Mouse (Mus musculus): ENCODE results near the gene Prdm9. TPM values are rescaled to one million over a fixed set of nuclear protein-coding genes. Genes with fewer than 3 reads are reported as not detected.

The Prdm9 gene
- 3.5 and 4.4 TPM in 2 replicates for total RNA-seq (2012; rRNA removed)
- total RNA-seq (2014; rRNA removed), result 5.0 and 5.3 TPM in 2 replicates
- 6.6 and 7.6 TPM in 2 replicates for polyA plus RNA-seq (2012; ENCODE audit: insufficient read length, low read depth)

DNA sequence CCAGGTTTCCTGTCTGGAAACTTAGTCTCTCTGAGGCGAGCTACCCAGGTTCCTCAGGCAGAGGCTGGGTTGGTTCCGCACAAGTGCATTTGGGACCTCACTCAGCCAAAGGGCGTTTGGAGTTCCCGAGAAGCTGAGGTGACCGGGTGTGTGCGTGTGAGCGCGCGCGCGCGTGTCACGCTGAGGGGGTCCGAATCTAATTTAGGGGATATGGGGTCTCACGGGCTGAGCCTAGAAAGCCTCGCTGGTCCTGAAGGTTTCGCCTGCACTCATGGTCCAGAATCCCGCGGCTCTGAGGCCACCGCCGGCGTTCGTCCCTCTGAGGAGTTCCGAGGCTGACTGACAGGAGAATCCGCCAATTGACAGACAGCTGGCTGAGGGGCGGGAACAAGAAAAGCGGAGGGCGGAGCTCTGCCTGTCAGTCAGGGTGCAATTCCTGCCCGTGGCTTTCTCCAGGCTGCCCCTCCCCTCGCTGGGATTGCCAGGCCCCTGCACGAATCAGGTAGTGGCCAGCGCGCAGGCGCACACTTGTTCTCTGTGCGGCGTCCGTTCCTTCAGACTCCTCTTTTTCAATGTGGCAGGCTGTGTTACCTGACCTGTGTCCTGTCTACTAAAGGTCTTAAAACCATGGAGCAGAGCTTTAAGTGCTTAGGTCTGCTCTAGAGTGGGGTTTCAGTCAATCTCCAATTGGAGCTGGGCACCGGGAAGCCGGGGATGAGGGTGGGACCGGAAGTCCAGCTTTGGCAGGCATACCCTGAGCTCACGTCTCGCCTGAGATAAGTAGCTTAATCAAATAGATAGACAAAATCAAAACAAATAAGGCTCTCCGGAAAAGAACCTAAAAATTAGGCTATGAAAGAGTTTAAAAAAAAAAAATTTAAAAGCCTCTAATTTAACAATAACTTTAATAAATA is at the start of gene Prdm9:
Gene Prdm9, minus strand, starts transcription at position 341 of the 914 bp plus-strand sequence.
- H3K79me2 ChIP-seq (replicated peaks; ENCODE audit: control insufficient read depth, extremely low read depth, insufficient read depth, poor library complexity, severe bottlenecking), result no peaks in the 10 kb centered on the region
- H3K4me3 ChIP-seq (replicated peaks in 1 of 3; ENCODE audit: low read depth in 2 of 3, low read length in 2 of 3, poor library complexity in 1 of 3), result peak within 1 kb of the TSS; percentile 74 to 93 (median 75)
- peaks cover 3 to 10% of the 10 kb centered on the region in 2 experiments; a peak in 2 of 4 replicates for H3K4me1 ChIP-seq (ENCODE audit: control insufficient read depth in 1 of 2, insufficient read depth in 2 of 2)
- in situ Hi-C loops (cut with MboI; ENCODE audit: low pct_ligation_motif_present, low pct_unique_long_range_greater_than_20kb, low sequenced_read_pairs) (no loop called here), dilution Hi-C loops (cut with MboI; ENCODE audit: extremely low pct_ligation_motif_present, extremely low pct_unique_long_range_greater_than_20kb, low sequenced_read_pairs) (no loop called here)
- peak; percentile 96 for DNase-seq (ENCODE audit: extremely low read depth)
- H3K27ac ChIP-seq (ENCODE audit: insufficient read depth, low read depth), result peak within 1 kb of the TSS; percentile 61; the same call in 1 of the 2 replicates
- TF ChIP-seq NRF1 (IDR thresholded peaks at IDR 0.05; ENCODE audit: low read depth, low read length), result peak; percentile 89
- TF ChIP-seq BHLHE40 (IDR thresholded peaks at IDR 0.05; ENCODE audit: low read depth, low read length), result no peak
- TF ChIP-seq POLR2AphosphoS2 (IDR thresholded peaks at IDR 0.05; ENCODE audit: low read depth, low read length), result peak; percentile 79
- 0 out of 2 replicates have a peak, but pooled peaks have one; percentile 24 for TF ChIP-seq MEF2A (IDR thresholded peaks at IDR 0.05; ENCODE audit: borderline replicate concordance, low read depth, low read length)
- TF ChIP-seq MYC (IDR thresholded peaks at IDR 0.05; ENCODE audit: low read depth, low read length), result 0 out of 2 replicates have a peak, but pooled peaks have one; percentile 34
- no peak for TF ChIP-seq JUND (conservative IDR thresholded peaks at IDR 0.05; ENCODE audit: low read depth, low read length)
- 0 out of 2 replicates have a peak, but pooled peaks have one; percentile 40 for TF ChIP-seq SIN3A (IDR thresholded peaks at IDR 0.05; ENCODE audit: low read length)
- TF ChIP-seq MXI1 (IDR thresholded peaks at IDR 0.05; ENCODE audit: low read depth, low read length), result peak; percentile 51; the same call in 1 of the 2 replicates
- TF ChIP-seq JUN (IDR thresholded peaks at IDR 0.05; ENCODE audit: insufficient read depth, low read depth, low read length), result no peak
- 0 out of 2 replicates have a peak, but pooled peaks have one; percentile 40 for TF ChIP-seq KAT2A (IDR thresholded peaks at IDR 0.05; ENCODE audit: insufficient replicate concordance, low read length)
- TF ChIP-seq MAZ (IDR thresholded peaks at IDR 0.05; ENCODE audit: low read depth, low read length), result no peak
- no peak for TF ChIP-seq ZKSCAN1 (IDR thresholded peaks at IDR 0.05; ENCODE audit: borderline replicate concordance, low read depth, low read length)
- TF ChIP-seq RAD21 (IDR thresholded peaks at IDR 0.05; ENCODE audit: low read depth, low read length), result no peak
- TF ChIP-seq TCF12 (IDR thresholded peaks at IDR 0.05; ENCODE audit: low read depth, low read length), result peak; percentile 95
- peak; percentile 81 for TF ChIP-seq ZMIZ1 (IDR thresholded peaks at IDR 0.05; ENCODE audit: low read depth, low read length)
- no peak; the same call in 1 of the 2 replicates for TF ChIP-seq HCFC1 (IDR thresholded peaks at IDR 0.05; ENCODE audit: low read depth, low read length)
- TF ChIP-seq MAX (IDR thresholded peaks at IDR 0.05; ENCODE audit: low read length), result no peak; the same call in 1 of the 2 replicates
- peak; percentile 82 for TF ChIP-seq CHD2 (IDR thresholded peaks at IDR 0.05; ENCODE audit: low read length)
- no peak for TF ChIP-seq MAFK (IDR thresholded peaks at IDR 0.05; ENCODE audit: insufficient replicate concordance, low read length)
- no peak for TF ChIP-seq CTCF (conservative IDR thresholded peaks at IDR 0.05 in 1 of 2, IDR thresholded peaks at IDR 0.05 in 1 of 2; ENCODE audit: low read depth in 2 of 2, low read length in 2 of 2)
- TF ChIP-seq ZC3H11A (IDR thresholded peaks at IDR 0.05; ENCODE audit: low read depth, low read length), result no peak
- 0 out of 2 replicates have a peak, but pooled peaks have one; percentile 59 for TF ChIP-seq E2F4 (IDR thresholded peaks at IDR 0.05; ENCODE audit: insufficient replicate concordance, low read depth, low read length)
- no peak for TF ChIP-seq UBTF (IDR thresholded peaks at IDR 0.05; ENCODE audit: low read depth, low read length)
- peak; percentile 74 for TF ChIP-seq ELF1 (IDR thresholded peaks at IDR 0.05; ENCODE audit: low read depth, low read length)
- peak; percentile 90 for TF ChIP-seq POLR2A (IDR thresholded peaks at IDR 0.05; ENCODE audit: low read depth, low read length)
- no peak for TF ChIP-seq SMC3 (IDR thresholded peaks at IDR 0.05; ENCODE audit: low read depth, low read length)
- peak; percentile 83 for TF ChIP-seq NELFE (IDR thresholded peaks at IDR 0.05; ENCODE audit: low read depth, low read length)
- peak; percentile 87 for TF ChIP-seq TBP (conservative IDR thresholded peaks at IDR 0.05; ENCODE audit: low read depth, low read length)
- peak; percentile 39; the same call in 1 of the 2 replicates for TF ChIP-seq IRF4 (IDR thresholded peaks at IDR 0.05; ENCODE audit: low read depth, low read length)
- no peaks in the 10 kb centered on the region for H3K27me3 ChIP-seq (replicated peaks)
- no peaks in the 10 kb centered on the region for H3K9me3 ChIP-seq (replicated peaks; ENCODE audit: low read length)
- peak within 1 kb of the TSS; percentile 81 for H3K9ac ChIP-seq (ENCODE audit: insufficient read depth, low read depth)
- H3K36me3 ChIP-seq (replicated peaks in 1 of 2; ENCODE audit: control insufficient read depth in 1 of 2, insufficient read depth in 1 of 2, low read length in 1 of 2), result peaks cover 0 to 2% of the 10 kb centered on the region in 2 experiments
- peak within 1 kb of the TSS; percentile 83 for H3K4me2 ChIP-seq (ENCODE audit: insufficient read depth, low read depth, poor library complexity, severe bottlenecking)

All from CH12.LX (cell line).